Mouse (Mus musculus) right cerebral cortex, postnatal 4 days (tissue): ENCODE data around the gene Tmem50b.
"Not testable (repeated sequence)": the region's sequence is repeated elsewhere in the genome, so short reads cannot be mapped to it uniquely, and the experiment has no call there.

Experiments used
- DNase-seq: peaks from one replicate; pipeline ENCODE4 v3.0.0-alpha.2; 2022

The Tmem50b gene

DNA sequence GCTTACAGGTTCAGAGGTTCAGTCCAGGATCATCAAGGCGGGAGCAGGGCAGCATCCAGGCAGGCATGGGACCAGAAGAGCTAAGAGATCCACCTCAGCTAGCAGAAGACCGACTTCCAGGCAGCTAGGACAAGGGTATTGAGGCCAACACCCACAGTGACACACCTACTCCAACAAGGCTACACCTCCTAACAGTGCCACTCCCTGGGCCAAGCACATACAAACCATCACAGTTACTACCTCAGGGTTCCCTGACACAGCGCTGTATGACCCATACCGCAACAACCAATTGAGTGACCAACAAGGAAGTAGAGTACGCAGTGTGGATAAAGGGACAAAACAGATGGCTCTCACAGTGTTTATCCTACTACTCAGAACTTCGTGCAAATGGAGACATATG lies 61.2 kb downstream of the Tmem50b start:
- no peak for DNase-seq

DNA sequence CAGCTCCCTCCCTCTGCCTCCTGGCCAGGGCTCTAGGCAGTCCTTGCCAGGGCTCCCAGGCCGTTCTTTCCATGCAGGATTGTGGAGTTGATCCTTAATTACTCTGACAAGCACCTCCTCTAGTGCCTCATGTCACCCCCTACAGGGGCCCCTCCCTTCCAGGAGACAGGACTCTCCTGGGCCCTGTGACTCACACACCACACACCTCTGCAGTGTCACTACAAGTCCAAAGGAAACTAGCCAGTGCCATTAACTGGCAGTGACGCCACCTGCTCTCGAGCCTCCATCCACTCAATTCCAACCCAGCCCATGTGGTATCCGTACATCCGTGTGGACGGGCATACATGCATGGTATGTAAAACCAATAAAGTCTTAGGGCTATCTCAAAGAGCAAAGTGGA lies 62.7 kb downstream of the Tmem50b start:
- no peak for DNase-seq

DNA sequence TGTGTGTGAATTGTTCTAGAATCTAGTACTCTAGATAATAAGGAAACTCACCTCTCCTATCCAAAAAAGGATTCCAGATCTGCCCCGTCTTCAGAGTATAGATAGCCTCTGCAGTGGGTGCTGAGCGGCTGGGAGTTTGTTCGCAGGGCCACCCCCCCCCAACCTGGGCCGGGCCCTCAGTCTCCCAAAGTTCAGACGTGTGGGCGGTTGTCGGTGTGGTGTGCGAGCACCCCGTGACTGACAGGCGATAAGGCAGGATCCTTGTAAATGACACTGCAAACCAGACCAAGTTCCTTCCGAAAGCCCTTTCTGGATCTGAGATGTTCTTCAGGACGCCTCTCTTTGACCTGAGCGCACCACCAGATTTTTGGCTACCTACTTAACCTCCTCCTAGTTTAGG lies 63.1 kb downstream of the Tmem50b start:
- peak; percentile 73 for DNase-seq

DNA sequence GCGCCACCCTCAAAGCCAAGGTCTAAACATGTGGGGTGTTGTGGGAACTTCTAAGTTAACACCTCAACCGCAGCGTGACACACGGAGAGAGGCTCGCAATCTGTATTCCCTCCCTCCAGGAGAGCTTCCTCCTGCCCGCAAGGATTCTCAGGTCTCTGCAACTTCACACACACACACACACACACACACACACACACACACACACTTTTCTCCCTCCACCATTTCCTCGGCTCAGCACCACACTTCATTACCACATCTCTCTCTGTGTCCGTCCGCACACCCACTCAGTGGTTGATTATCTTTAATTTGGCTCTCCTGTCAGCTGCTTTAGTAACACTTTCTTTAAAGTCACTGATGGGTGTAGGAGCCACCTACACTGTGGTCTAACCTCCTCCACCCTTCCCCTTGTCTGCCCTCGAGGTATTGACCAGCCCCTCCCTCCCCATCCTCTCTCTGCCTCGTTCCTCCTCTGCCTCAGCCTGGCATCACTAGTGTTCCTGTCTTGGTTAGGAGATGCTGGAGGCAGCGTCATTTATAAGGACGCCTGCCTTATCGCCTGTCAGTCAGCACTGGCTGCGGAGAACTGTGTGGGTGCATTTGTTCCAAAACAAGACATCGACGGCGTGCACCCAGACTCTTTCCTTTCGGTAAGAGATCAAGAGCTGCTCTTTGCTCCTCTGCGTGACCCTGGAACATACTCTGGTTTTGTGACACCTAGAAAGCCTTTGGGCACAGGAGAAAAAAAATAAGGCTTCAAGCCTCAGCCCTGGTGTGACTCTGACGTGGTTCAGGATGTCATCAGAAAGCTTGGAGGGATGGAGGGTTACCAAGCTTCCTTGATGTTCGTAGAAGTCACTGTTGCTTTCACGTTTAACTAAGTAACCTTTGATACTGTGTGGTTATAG lies 64.3 kb downstream of the Tmem50b start:
- DNase-seq: no peak

DNA sequence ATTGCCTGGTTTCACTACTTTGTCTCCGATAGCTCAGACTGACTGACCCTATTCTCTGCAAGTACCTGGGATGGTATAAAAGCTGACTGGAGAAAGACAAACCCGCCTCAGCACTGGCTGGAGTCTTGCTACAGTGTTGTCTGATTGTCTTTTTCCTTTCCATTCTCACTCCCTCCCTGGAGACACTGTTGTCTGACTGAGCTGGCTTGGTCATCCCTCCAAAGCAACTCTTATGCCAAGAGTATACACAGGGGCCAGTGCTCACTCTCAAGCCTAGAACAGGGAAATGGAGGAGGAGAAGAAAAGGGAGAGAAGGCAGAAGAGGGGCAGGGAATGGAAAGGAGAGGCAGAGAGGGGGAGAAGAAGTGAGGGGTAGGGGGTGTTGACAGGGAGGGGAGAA lies 65.2 kb downstream of the Tmem50b start:
- DNase-seq: no peak

DNA sequence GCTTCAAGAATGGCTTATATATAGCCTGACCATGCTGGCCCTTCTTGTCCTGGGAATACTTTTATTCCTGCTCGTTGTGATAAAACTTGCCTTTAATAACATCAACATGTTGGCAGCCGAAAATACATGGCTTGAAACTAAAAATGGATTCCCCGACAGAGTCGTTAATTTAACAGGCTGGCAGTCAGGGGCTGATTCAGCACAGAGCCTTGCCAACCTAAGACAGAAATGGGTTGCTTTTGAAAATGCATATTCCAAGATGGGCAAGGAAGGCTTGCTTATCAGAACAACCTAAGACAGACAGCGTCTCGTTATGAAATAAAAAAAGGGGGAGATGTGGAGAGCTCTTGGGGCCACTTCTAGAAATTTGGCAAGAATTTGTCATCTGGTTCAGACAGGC lies 65.7 kb downstream of the Tmem50b start:
- DNase-seq: no peak

DNA sequence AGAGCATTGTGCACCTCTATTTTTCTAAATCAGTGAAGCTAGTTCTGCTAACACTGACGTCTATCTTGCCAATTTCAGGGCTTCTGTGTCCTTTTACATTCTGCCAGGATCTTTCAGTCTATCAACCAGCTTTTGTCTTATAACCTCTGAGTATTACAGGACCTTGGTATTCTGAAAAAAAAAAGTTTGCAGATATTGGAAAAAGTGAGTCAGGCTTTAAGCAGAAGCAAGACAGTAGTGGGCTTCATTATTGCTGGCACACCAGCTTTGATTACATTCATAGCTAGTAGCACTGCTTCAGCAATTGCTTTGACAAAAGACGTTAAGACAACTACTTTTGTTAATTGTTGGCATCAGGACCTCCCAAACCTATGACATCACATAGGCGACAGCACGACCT lies 66.8 kb downstream of the Tmem50b start:
- not testable (repeated sequence) for DNase-seq

DNA sequence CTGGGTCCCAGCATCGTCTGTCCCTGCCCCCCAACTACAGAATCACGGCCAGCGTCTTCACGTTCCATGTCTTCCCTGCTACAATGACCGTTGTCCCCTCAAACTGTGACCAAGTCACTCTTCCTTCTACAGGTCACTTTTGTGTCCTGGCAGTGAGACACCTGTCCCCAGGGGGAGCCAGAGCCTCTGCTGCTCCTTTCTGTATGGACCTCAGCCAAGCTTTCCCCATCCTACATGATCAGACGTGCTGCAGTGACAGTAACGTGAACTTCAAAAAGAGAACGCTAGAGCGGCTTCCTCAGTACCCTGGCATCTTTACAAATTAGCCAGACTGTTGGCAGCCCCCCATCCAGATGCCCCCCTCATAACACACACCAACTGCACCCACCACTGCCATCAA lies 69.0 kb downstream of the Tmem50b start:
- DNase-seq: no peak

DNA sequence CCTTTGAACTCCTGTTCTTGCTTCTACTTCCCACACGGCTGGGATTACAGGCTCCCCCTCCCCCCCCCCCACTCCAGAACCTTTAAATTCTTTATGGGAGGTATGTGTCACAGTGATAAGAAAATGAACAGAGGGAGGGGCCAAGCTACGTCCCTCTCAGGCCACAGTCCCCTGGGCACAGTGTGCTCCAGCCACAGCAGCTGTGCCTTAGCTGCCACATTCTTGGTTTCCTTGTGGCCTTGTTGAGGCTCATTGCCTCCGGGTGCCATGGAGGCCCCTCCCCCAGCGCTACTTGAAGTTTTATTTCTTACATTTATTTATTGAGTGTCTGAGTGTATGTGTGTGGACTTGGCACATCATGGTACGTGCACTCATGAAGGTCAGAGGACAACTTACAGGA lies 70.1 kb downstream of the Tmem50b start:
- no peak for DNase-seq

DNA sequence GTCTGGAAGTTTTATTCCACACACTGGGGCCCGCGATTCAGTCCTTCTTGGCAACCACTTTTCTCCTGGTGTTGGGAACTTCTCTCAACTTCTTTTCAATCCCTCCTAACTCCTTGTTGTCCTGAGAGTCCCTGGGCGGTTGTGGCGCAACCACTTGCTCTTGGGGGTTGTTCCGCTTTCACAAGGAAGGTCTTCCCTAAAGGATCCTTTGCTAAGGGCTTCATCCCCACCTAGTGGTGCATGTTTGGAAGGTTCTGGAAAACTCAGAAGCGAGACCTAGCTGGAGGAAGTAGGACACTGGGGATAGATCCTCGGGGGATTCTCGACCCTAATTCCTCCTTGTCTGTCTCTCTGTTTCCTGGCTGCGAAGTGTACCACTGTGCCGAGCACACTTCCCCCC lies 70.5 kb downstream of the Tmem50b start:
- DNase-seq: no peak

DNA sequence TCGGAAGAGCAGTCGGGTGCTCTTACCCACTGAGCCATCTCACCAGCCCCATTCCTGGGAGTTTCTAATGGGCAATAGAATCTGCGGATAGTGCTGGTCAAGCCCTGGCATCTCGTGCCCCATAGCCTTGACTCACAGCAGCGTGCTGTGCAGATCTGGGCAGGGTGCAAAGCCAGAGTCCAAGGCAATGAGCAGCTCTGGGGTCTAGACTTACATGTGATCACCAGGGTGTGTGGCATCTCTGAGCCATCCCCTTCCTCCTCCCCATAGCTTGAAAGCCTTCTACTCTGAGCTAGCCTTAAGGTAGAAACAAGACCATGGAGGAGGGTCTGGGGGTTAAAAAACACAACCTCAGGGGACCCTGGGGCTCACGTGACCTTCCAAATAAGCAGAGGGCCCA lies 71.3 kb downstream of the Tmem50b start:
- no peak for DNase-seq
